Mouse (Mus musculus): ENCODE measurements at regions not wholly inside any gene's neighbourhood (a gene's known extent, or its start where the extent isn't known, plus 50 kb on each side); places are given as distances from the start of the nearest gene placed in this dataset.
A peak's percentile ranks its signal among the peaks of the same experiment; 100 is the strongest.

DNA sequence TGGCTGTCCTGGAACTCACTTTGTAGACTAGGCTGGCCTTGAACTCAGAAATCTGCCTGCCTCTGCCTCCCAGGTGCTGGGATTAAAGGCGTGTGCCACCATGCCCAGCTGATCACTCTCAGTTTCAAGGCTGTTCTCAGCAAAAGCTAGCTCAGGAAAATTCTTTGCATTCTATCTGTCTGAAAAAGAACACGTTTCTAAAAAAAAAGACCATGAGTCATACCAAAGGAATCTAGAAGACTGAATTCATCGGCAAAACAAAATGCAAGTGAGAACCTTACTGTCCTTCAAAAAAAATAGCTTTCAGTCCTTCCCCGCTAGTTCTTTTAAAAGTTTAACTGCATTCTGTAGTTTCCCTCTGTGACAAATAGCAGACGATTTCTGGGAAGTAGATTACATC, 596.3 kb upstream of the Syt1 start:
- peak; percentile 26 for DNase-seq (ENCODE audit: low spot score)

DNA sequence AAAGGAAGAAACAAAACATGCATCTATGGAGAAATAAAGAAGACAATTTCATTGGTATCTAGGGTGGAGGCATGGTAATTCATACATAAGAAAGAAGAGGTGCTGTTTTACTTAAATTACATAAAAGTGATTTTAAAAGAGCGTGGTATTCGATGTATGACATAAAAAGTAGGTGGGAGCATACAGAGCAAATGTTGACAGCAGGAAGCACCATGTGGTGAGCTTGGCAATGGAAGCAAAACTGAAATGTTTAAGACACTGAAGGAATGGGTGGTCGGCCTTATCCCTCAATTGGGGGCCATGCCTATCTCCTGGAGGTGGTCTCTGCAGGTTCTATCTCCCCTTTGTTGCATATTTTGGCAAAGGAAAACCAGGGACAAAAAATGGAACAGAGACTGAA, 592.5 kb upstream of the Syt1 start:
- no peak for DNase-seq (ENCODE audit: low spot score)

DNA sequence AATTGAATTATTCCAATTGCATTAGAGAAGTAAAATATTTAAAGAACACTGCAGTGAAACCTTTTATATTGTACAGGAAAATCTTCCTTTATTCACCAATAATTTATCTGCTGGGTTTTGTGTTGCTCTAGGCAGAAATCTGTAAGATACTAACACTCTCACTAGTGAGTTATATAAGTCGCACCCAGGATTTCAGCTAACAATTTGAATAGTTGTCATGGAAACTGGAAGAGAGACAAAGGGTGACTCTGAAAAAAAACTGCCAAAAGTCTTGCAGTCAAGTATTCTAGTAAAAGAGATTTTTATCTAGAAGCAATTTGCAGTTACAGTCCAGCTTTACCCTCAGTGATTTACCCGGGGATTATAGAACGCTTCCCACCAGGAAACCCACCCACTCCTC, 587.8 kb upstream of the Syt1 start:
- DNase-seq (ENCODE audit: low spot score), result peak; percentile 57

DNA sequence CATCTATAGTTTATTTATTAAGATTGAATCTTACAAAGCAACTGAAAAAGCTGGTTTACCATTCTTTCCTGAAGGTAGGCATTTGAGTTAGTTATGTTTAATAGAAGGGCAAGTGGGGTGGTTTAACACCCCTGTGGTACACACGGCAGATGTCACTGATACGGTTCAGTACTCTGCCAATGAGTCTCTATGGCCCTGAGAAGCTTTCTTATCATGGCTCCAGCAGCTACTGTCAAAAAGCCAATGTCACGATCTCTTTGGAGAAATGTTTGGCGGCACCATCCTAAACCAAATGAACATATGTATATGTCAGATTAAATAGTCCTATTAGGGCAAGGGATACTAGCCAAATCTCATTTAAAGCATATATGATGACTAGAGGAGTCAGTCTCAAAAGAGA, 562.4 kb upstream of the Syt1 start:
- no peak for DNase-seq (ENCODE audit: low spot score)

DNA sequence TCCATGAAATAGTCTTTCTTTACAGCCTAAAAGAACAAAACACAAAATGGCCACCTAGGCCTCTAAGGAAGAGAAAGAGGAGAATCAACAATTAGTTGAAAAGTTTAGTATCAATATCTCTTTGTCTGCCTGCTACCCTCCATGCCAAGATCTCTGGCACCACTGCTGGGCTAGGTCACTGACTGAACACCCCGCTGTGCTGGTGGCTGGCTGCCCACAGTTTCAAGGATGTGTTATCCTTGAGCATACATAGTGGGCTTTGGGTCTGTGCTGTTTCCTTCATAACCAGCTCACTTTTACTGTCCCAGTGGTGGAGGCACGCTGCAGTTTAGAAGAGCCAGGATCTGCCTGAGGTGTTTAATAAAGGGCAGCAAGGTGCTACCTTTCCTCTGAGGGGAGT, 559.0 kb upstream of the Syt1 start:
- no peak for DNase-seq (ENCODE audit: low spot score)

DNA sequence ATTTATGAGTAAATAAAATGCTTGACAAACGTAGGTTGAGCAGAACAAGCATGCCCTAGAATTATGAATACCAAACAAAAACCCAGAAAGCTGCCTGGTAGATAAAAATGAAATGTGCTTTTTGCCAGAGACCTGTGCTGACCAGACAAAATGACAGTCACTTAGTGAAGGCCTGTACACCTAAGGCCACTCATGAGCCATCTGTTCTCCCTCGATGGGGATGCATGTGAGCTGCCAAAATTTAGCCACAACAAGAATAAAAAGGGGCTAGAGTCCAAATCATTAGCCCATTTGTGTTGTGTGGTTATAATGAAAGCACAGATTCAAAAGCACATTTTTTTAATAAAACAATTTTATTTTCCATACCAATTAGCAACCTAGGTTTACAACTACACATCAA, 555.9 kb upstream of the Syt1 start:
- no peak for DNase-seq (ENCODE audit: low spot score)

DNA sequence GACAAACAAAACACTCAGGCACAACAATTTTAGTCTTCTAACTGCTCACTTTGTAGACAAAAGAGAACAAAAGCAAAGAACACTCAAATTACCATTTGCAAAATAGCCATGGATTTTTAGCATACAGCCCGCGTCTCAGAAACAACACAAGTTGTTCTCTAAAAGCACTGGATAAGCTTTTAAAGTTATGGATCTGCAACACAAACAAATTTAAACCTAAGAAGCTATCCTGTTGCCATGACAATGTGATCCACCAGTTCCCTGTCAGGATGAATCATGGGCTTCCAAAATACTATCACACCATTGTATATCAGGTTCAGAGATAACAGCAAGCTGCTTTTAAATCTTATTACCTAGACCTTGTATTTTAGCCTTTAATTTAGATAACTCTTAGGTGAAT, 550.9 kb upstream of the Syt1 start:
- DNase-seq (ENCODE audit: low spot score), result no peak

DNA sequence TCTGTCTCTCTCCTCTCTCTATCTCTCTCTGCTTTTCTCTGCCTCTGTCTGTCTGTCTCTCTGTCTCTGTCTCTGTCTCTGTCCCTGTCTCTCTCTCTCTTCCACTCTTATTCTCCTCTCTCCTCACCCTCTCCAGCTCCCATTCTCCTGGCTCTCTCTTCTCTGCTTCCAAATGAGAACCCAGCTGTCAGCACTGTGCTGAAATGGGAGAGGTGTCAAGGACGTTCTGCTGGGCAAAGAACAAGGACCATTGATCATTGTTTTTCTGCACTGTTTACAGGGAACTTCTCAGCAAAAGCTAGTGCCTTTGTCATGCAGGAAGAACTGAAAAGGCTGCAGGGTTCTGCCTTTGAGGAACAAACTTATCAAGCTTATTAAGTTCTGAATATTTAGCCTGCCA, 550.3 kb upstream of the Syt1 start:
- no peak for DNase-seq (ENCODE audit: low spot score)

DNA sequence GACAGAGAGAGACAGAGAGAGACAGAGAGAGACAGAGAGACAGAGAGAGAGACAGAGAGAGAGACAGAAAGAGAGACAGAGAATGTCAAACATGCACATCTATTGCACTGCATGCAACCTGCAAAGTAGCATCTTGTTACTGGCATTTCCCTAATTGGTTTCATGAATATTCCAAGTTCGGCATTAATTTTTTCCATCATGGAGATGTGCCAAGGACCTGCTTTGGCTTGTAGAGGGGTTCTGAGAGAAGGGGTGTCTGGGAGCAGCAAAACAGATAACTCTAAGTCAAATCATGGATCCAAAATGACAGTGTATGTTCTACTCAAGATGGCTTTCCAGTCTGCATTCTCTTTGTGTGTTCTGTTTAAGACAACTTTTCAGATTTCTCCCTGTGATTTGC, 532.5 kb upstream of the Syt1 start:
- DNase-seq (ENCODE audit: low spot score), result no peak

DNA sequence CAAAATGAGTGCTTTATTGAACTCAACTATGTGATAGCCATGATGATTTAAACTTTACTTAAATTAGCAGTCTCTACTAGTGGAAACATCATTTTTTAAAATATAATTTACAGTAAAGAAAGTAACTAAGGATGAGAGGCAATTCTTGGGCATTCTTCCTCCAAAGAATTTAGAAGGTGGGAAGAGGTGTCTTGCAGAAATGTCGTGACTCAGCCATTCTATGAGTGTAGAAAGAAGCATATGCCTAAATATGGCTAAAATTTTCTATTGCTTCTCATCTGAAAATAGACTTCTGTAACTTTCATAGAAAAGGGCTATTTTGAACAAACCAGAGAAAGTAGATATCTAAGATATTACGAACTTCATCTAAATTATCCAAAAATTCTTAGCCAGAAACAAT, 529.4 kb upstream of the Syt1 start:
- no peak for DNase-seq (ENCODE audit: low spot score)

DNA sequence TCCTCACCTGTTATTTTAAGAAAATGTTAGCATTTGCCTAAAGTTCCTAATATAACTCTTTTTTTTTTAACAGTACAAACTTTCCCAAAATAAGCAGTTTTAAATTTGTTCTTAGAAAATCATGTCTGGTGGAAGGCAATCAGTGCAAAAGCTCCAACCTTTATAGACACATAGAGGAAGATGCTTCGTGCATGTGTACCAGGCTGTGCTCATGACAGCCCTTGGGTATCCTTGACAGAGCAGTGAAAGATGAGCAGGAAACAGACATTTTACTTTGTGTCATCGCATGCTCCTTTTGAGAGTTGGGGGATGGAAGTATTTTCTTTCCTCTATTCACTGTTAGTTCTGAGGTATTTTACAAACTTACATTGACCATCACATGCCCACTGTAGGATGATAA, 517.3 kb upstream of the Syt1 start:
- peak; percentile 30 for DNase-seq (ENCODE audit: low spot score)

DNA sequence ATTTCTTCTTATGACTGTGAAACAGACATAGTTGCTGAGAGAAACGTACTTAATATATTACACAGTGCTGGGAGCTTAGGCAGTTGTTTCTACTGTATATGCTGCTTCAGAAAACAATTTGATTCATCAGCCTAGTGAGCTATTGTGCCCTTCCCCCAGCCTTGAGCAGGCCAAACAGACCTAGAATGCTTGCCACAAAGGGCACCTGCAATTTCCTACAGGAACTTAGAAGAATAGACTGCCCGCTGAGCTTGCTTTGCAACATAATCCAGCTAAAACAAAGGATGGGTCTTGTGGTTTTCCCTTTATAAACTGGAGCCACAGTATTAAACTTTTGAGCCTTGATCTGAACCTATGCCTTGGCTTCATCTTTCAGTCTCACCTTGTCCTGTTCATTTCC, 510.9 kb upstream of the Syt1 start:
- no peak for DNase-seq (ENCODE audit: low spot score)

DNA sequence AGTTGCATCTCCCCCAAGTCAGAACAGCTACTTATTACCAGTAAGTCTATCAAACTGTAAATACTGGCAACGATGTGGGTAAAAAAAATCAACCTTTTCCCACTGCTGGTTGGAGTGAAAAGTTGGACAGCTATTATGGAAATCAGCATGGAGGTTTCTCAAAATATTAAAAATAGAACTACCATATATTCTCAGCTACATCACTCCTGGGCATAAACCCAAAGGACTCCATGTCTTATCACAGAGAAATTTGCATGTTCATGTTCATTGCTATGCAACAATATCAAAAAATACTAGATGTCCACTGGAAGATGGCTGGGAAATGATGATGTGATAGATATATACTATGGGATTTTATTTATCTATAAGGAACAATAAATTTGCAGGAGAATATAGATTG, 506.9 kb upstream of the Syt1 start:
- DNase-seq (ENCODE audit: low spot score), result no peak

DNA sequence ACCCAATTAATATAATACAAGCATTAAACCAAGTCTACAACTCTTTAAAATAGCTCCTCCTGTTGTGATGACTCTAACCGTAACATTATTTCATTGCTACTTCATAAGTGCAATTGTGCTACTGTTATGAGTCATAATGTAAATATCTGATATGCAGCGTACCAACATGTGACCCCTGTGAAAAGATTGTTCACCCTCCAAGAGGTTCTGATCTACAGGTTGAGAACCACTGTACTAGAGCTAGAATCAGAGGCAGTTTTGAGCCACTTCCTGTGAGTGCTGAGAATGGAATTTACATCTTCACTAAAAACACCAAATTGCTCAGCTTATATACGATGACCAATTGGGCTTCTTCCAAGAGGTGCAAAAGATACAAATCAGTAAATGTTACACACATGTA, 504.4 kb upstream of the Syt1 start:
- DNase-seq (ENCODE audit: low spot score), result no peak

DNA sequence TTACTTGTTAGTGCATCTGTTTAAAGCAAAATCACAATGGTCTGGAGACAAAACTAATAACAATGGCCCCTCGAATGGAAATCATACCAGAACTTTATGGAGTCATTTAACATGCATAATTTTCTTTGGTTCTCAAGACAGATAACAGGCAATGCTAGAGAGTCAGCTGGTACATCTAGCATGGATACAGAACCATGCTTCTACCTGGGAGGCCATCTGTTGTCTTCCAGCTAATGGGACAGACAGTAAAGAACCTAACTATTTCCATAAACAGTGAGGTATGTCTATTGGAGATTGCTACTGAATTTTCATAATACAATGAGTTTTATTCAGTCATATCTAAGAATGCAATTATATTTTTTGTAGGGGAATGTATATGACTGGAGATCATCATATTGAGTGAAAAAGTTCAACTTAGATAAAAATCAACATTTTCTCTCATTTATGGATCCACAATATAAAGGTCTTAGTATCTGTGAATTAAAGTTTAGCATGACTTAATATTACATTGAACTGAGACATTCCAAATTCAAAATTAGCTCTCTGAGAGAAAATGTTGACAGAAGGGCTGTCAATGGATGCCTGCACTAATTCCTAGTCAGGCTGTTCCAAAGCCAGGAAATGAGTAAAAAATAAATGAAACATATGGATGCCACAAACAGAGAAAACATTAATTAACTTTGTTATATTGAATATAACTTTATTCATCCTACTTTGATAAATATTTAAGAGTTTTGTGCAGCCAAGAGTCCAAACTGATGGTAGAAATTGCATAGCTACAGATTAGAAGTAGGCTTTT, 500.3 kb upstream of the Syt1 start:
- no peak for DNase-seq (ENCODE audit: low spot score)

DNA sequence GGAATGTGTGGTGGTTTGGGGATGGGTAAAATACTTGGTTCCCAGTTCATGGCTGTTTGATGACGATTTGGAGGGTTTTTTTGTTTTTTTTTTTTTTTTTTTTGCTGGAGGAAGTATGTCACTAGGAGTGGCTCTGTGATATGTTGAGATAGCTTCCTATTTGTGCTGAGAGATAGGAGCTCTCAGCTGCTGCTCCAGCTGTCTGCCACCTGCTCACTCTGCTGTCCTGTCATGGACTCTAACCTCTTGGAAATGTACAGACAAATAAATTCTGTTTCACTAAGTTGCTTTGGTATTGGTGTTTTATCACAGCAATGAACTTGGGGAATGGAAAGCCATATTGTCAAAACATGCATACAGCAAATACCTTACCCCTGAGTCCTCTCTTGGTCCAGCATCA, 497.8 kb upstream of the Syt1 start:
- no peak for DNase-seq (ENCODE audit: low spot score)

DNA sequence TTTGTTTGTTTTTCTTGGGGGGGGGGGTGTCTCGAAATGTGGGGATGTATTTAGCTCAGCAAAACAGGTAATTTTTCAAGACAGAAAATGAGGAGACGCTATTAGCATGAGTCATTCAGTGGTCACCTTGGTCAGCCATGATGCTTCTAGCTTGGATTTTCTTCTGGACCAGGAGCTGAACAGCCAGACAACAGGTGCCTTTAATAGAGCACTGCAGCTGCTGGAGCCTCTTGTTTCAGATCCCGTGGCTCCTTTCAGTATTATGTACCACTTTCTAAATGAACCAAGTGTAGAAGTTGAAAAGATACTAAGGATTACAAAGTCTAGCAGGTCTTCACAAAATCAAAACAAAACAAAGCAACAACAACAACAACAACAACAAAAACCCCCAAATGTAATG, 496.4 kb upstream of the Syt1 start:
- DNase-seq (ENCODE audit: low spot score), result no peak

DNA sequence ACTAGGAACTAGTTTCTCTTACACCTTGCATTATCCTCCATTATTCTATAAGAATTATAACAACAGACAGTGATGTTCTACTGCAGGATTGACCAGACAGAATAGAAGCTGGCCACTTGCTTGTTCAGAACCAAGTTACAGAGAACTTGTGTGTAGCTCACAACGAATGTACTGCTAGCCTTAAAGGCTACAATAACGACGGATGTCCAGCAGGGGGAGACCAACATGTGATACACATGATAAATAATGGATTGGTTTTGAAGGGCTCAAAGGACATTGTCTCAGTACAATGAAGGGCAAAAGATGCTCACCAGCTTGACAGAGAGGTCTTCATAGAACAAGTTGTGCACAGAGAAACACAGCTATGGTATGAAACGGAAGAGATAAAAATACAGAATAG, 493.9 kb upstream of the Syt1 start:
- DNase-seq (ENCODE audit: low spot score), result no peak

DNA sequence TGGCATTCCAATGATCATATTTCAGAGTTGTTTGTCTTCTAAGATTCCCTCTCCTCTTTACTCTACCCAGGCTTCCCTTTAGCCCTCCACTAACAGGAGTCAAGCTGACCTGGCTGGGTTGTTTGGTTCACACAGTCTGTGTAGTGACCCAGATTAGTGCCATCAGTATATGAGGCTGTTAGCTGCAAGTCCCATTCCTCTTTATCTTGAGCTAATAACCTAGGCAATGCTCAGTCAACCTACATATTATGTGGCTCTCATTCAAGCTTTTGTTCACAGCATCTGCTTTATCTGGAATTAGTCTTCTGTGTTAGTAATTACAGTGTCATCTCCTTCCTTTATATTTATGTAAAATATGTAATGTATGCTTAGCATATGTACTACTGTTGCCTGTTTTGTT, 490.1 kb upstream of the Syt1 start:
- no peak for DNase-seq (ENCODE audit: low spot score)

DNA sequence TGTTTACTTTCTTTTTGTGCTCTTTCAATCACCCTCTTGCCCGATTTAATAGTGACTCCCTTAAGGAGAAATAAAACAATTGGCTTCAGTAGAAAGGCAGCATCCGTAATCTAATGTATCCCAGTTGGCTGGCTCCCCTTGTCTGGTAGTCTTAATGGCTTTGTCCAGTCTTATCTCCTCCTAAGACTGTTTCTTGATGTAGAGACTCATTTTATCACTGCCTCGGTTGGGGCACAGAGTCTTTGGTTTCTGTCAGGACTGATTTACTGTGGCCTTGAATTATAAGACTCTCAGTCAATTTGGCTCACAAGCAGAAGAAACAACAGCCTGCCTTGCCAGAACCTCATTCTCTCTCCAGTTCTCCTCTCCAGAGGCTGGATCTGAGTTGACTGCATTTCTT, 487.5 kb upstream of the Syt1 start:
- DNase-seq (ENCODE audit: low spot score), result no peak

DNA sequence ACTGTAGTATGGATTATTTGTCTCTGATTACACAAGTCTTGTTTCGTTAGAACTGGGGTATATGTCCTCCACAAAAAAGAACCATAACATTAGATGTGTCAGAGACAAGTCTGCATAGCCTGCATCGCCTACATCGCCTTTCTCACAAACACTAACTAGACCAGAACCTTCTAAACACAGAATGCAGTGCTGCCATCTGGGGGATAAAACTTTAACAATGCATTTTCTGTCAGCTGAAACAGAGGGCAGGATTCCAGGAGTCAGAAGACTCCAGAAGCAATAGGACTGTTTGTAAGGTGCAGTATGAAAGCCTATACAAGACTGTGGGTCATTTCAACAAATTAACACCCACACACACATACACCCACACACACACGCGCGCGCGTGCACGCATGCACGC, 485.4 kb upstream of the Syt1 start:
- DNase-seq (ENCODE audit: low spot score), result peak; percentile 73

DNA sequence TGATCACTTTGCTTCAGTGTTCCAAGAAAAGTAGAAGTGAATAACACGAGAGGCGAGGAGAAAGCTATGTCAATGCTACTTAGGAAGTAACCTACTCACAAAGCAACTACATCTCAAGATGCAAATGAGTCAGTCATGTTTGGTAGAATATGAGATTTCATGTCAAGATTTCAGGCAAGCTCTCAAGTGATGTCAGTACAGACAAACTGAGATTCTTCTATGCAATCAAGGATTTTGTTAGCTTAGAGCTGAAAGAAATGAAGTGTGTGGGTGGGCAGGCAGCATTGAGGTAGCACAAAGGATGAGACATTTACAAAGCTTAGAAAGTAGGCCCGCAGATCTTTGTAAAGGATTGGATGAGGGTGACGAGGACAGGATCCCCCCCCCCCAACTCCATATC, 480.0 kb upstream of the Syt1 start:
- DNase-seq (ENCODE audit: low spot score), result peak; percentile 27

DNA sequence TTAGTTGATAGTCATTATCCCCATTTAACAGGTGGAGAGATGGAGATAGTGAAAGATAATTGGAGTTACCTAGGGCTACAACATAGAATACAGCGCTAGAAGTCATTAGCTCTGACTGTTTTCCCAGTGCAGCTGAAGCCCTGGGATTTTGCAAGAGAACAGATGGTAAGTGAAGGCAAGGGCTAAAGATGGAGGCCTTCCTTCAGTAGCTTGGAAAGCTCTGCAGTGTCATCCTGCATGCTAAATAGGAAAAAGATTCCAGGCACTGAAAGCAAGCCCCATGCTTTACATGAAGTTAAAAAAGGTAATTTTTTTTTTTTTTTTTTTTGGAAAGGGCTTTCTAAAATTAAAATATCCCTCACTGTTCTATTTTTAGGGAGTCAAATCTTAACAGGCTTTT, 477.2 kb upstream of the Syt1 start:
- DNase-seq (ENCODE audit: low spot score), result no peak

DNA sequence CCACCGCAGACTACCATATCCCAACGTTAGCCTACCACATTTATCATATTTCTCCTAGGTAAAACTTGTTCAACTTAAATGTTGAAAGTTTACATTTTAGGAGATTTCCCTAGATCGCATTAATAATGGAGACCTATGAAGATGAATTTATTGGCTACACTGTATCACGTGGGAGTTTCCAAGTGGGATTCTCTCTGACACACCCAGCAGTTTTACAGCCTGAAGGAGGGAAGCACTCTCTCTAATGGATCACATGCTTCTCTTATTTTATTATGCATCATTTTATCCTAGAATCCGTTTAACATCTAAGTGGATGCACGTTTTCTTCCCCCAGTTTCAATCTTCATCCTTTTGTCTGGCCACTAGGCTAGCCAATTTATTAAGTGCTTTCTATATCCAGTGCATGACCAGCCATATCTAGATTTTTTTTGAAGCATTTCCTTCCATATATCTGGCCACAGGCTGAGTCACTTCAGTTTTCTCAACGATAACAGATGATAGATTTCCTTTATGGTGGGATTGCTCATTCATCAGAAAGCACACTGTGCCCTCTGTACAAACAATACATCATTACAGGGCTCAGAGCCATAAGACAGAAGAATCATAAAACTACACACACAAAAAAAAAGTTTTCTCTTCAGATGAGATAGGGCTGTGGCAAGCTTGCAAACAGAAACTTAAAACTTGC, 476.3 kb upstream of the Syt1 start:
- DNase-seq (ENCODE audit: low spot score), result no peak
